Mouse (Mus musculus) limb, embryonic 15.5 days (tissue): ENCODE data around the gene Nod1. TPM values are rescaled to one million over a fixed set of nuclear protein-coding genes. Genes with fewer than 3 reads are reported as not detected.

ENCODE experiments used
- ATAC-seq: fragments of 200-750 bp; cut with Nextera tagmentation; 2 replicates; pipeline ENCODE4 v1.8.0; 2017; ENCODE audit warnings: low read depth, moderate TSS enrichment; ENCODE audit not compliant: insufficient number of reproducible peaks, low FRiP score, low TSS enrichment
- H3K27ac ChIP-seq: fragments of 300-500 bp; sonication (generic); 2 replicates; pipeline ENCODE4 v1.5.1; 2015; ENCODE audit warnings: moderate library complexity, mild to moderate bottlenecking, inconsistent platforms
- H3K27me3 ChIP-seq: fragments of 300-500 bp; sonication (generic); 2 replicates; pipeline ENCODE4 v1.6.1; 2015; ENCODE audit warnings: inconsistent platforms
- H3K36me3 ChIP-seq: fragments of 300-500 bp; sonication (generic); 2 replicates; pipeline ENCODE4 v1.6.1; 2015; ENCODE audit warnings: inconsistent platforms
- H3K4me1 ChIP-seq: fragments of 300-500 bp; sonication (generic); 2 replicates; pipeline ENCODE4 v1.6.1; 2015; ENCODE audit warnings: inconsistent platforms
- H3K4me2 ChIP-seq: fragments of 300-500 bp; sonication (generic); 2 replicates; pipeline ENCODE4 v1.6.1; 2015; ENCODE audit warnings: mild to moderate bottlenecking, inconsistent platforms
- H3K4me3 ChIP-seq: fragments of 300-500 bp; sonication (generic); 2 replicates; pipeline ENCODE4 v1.5.1; 2015; ENCODE audit warnings: mild to moderate bottlenecking, inconsistent platforms
- H3K9ac ChIP-seq: fragments of 300-500 bp; sonication (generic); 2 replicates; pipeline ENCODE4 v1.6.1; 2015; ENCODE audit warnings: inconsistent platforms
- H3K9me3 ChIP-seq: fragments of 300-500 bp; sonication (generic); 2 replicates; pipeline ENCODE4 v1.6.1; 2016; ENCODE audit warnings: inconsistent platforms
- WGBS: fragments of 180-500 bp; shearing (Covaris S2); methylation state at CpG from one replicate; pipeline ENCODE4 v1.1.7; 2015; 5-methylcytosine and 5-hydroxymethylcytosine counted together
- polyA plus RNA-seq: library from polyadenylated mRNA; unstranded; fragments of >200 nt; fragmentation: Nextera tagmentation; extraction: Ambion mirVana; gene quantifications from 2 replicates; pipeline ENCODE4 v1.2.1, GENCODE M21; 2015

Nod1 gene
- polyA plus RNA-seq, 1 experiment from 2014 or later, result 13.3 TPM

GRCm38 (mm10) chr6:54916941-54917340 is 55.5 kb downstream of the Nod1 start:
- H3K27ac ChIP-seq, result no peak overlapping the region
- H3K4me1 ChIP-seq, result no peaks in the 10 kb centered on the region
- no peak overlapping the region for H3K9ac ChIP-seq
- 75% methylated on average over 4 of the region's 4 CpGs for WGBS
- H3K27me3 ChIP-seq, result no peaks in the 10 kb centered on the region
- H3K4me3 ChIP-seq, result no peak overlapping the region
- no peak overlapping the region for H3K4me2 ChIP-seq
- no peaks in the 10 kb centered on the region for H3K36me3 ChIP-seq
- ATAC-seq, result no peak
- no peaks in the 10 kb centered on the region for H3K9me3 ChIP-seq

GRCm38 (mm10) chr6:54916163-54916562 is 56.2 kb downstream of the Nod1 start:
- no peak for ATAC-seq

GRCm38 (mm10) chr6:54914977-54915376 is 57.4 kb downstream of the Nod1 start:
- Histone ChIP-seq H3K4me2 (no peak overlapping the region), H3K36me3 (no peaks in the 10 kb centered on the region), H3K27ac (no peak overlapping the region), H3K9ac (no peak overlapping the region), H3K9me3 (no peaks in the 10 kb centered on the region), H3K4me3 (no peak overlapping the region), H3K27me3 (no peaks in the 10 kb centered on the region), H3K4me1 (no peaks in the 10 kb centered on the region)
- no peak for ATAC-seq
- WGBS, result 93% methylated on average over 4 of the region's 4 CpGs

More at GRCm38 (mm10) chr6:54916163-54916562, 56.2 kb downstream of the Nod1 start:
- Histone ChIP-seq H3K9me3 (no peaks in the 10 kb centered on the region), H3K4me2 (no peak overlapping the region), H3K27ac (no peak overlapping the region), H3K27me3 (no peaks in the 10 kb centered on the region), H3K4me3 (no peak overlapping the region), H3K36me3 (no peaks in the 10 kb centered on the region), H3K4me1 (no peaks in the 10 kb centered on the region), H3K9ac (no peak overlapping the region)
- WGBS, result 38% methylated on average over 4 of the region's 4 CpGs

GRCm38 (mm10) chr6:54906053-54907040 is 66.1 kb downstream of the Nod1 start:
- H3K27me3 ChIP-seq, result no peaks in the 10 kb centered on the region
- H3K4me2 ChIP-seq, result no peak overlapping the region
- H3K4me1 ChIP-seq, result no peaks in the 10 kb centered on the region
- no peaks in the 10 kb centered on the region for H3K36me3 ChIP-seq
- H3K9ac ChIP-seq, result no peak overlapping the region
- ATAC-seq, result no peak
- H3K27ac ChIP-seq, result no peak overlapping the region
- no peaks in the 10 kb centered on the region for H3K9me3 ChIP-seq
- WGBS, result 78% methylated on average over 10 of the region's 10 CpGs
- H3K4me3 ChIP-seq, result no peak overlapping the region

GRCm38 (mm10) chr6:54902547-54902946 is 69.9 kb downstream of the Nod1 start:
- Histone ChIP-seq H3K4me1 (no peaks in the 10 kb centered on the region), H3K27ac (no peak overlapping the region), H3K9ac (no peak overlapping the region), H3K9me3 (no peaks in the 10 kb centered on the region), H3K36me3 (no peaks in the 10 kb centered on the region), H3K4me3 (no peak overlapping the region), H3K27me3 (no peaks in the 10 kb centered on the region), H3K4me2 (no peak overlapping the region)
- 91% methylated on average over 2 of the region's 2 CpGs for WGBS
- ATAC-seq, result no peak

GRCm38 (mm10) chr6:54900256-54900655 is 72.2 kb downstream of the Nod1 start:
- ATAC-seq, result no peak
- Histone ChIP-seq H3K4me1 (no peaks in the 10 kb centered on the region), H3K36me3 (no peaks in the 10 kb centered on the region), H3K9ac (no peak overlapping the region), H3K27me3 (no peaks in the 10 kb centered on the region), H3K4me3 (no peak overlapping the region), H3K27ac (no peak overlapping the region), H3K4me2 (no peak overlapping the region), H3K9me3 (no peaks in the 10 kb centered on the region)
- WGBS, result 81% methylated on average over 2 of the region's 2 CpGs

- WGBS, result 60% methylated on average over 3 of the region's 3 CpGs
- no peaks in the 10 kb centered on the region for H3K4me1 ChIP-seq
- H3K36me3 ChIP-seq, result no peaks in the 10 kb centered on the region
- no peak overlapping the region for H3K27ac ChIP-seq
- no peak overlapping the region for H3K9ac ChIP-seq
- no peak overlapping the region for H3K4me2 ChIP-seq
- no peaks in the 10 kb centered on the region for H3K27me3 ChIP-seq
- no peak overlapping the region for H3K4me3 ChIP-seq
- H3K9me3 ChIP-seq, result no peaks in the 10 kb centered on the region
- ATAC-seq, result no peak
Measured at GRCm38 (mm10) chr6:54891384-54891783, 81.0 kb downstream of the Nod1 start.

- Histone ChIP-seq H3K36me3 (no peaks in the 10 kb centered on the region), H3K4me1 (no peaks in the 10 kb centered on the region), H3K9ac (no peak overlapping the region), H3K27me3 (no peaks in the 10 kb centered on the region), H3K9me3 (no peaks in the 10 kb centered on the region), H3K4me2 (no peak overlapping the region), H3K4me3 (no peak overlapping the region), H3K27ac (no peak overlapping the region)
- 91% methylated on average over 9 of the region's 9 CpGs for WGBS
- no peak for ATAC-seq
Measured at GRCm38 (mm10) chr6:54890221-54890620, 82.2 kb downstream of the Nod1 start.

GRCm38 (mm10) chr6:54886195-54886594 is 86.2 kb downstream of the Nod1 start:
- Histone ChIP-seq H3K27ac (no peak overlapping the region), H3K9ac (no peak overlapping the region), H3K4me3 (no peak overlapping the region), H3K9me3 (no peaks in the 10 kb centered on the region), H3K4me1 (no peaks in the 10 kb centered on the region), H3K36me3 (no peaks in the 10 kb centered on the region), H3K27me3 (no peaks in the 10 kb centered on the region), H3K4me2 (no peak overlapping the region)
- no peak for ATAC-seq
- WGBS, result 76% methylated on average over 7 of the region's 7 CpGs

GRCm38 (mm10) chr6:54883424-54883823 is 89.0 kb downstream of the Nod1 start:
- Histone ChIP-seq H3K4me1 (no peaks in the 10 kb centered on the region), H3K9me3 (no peaks in the 10 kb centered on the region), H3K27me3 (no peaks in the 10 kb centered on the region), H3K4me2 (no peak overlapping the region), H3K4me3 (no peak overlapping the region), H3K36me3 (peaks cover 4% of the 10 kb centered on the region; the same call in 1 of the 2 replicates), H3K27ac (no peak overlapping the region), H3K9ac (no peak overlapping the region)
- no peak for ATAC-seq
- 41% methylated on average over 2 of the region's 2 CpGs for WGBS

GRCm38 (mm10) chr6:54880086-54880485 is 92.3 kb downstream of the Nod1 start:
- no peaks in the 10 kb centered on the region for H3K9me3 ChIP-seq

GRCm38 (mm10) chr6:54878546-54878945 is 93.9 kb downstream of the Nod1 start:
- no peak overlapping the region for H3K4me3 ChIP-seq
- no peak for ATAC-seq
- no peak overlapping the region for H3K4me2 ChIP-seq
- no peak overlapping the region for H3K9ac ChIP-seq
- no peaks in the 10 kb centered on the region for H3K27me3 ChIP-seq
- H3K9me3 ChIP-seq, result no peaks in the 10 kb centered on the region
- no peak overlapping the region for H3K27ac ChIP-seq
- H3K36me3 ChIP-seq, result peaks cover 4% of the 10 kb centered on the region; the same call in 1 of the 2 replicates
- no peaks in the 10 kb centered on the region for H3K4me1 ChIP-seq

More at GRCm38 (mm10) chr6:54880086-54880485, 92.3 kb downstream of the Nod1 start:
- ATAC-seq, result no peak
- Histone ChIP-seq H3K27ac (no peak overlapping the region), H3K4me2 (no peak overlapping the region), H3K27me3 (no peaks in the 10 kb centered on the region), H3K4me3 (no peak overlapping the region), H3K9ac (no peak overlapping the region), H3K4me1 (no peaks in the 10 kb centered on the region), H3K36me3 (peaks cover 4% of the 10 kb centered on the region; the same call in 1 of the 2 replicates)
- 90% methylated on average over 4 of the region's 4 CpGs for WGBS
